Mouse (Mus musculus) layer of hippocampus, adult 2 months (tissue): ENCODE data around the gene Sp2. TPM values are rescaled to one million over a fixed set of nuclear protein-coding genes. Genes with fewer than 3 reads are reported as not detected.
A peak's percentile ranks its signal among the peaks of the same experiment; 100 is the strongest.

Experiments used
- DNase-seq, 2 experiments: peaks; one replicate each; pipeline ENCODE4 v3.0.0; 2022; ENCODE audit warnings: low spot score in 2 of 2
- H3K27ac ChIP-seq: fragments of 200-600 bp; 2 replicates; pipeline ENCODE4 v1.8.1; 2022
- H3K4me3 ChIP-seq: fragments of 200-600 bp; 2 replicates; pipeline ENCODE4 v1.8.1; 2022; ENCODE audit warnings: mild to moderate bottlenecking
- CTCF ChIP-seq: fragments of 200-600 bp; conservative IDR thresholded peaks from 2 replicates; pipeline ENCODE4 v1.8.1; 2022; ENCODE audit warnings: antibody characterized with exemption, mild to moderate bottlenecking, moderate library complexity
- total RNA-seq, 2 experiments: library from RNA; stranded (reverse); gene quantifications; 2 replicates each; pipeline ENCODE4 v1.2.3; 2021

Gene Sp2
- total RNA-seq, 2 experiments from 2014 or later = 15.9 to 17.2 TPM

DNA sequence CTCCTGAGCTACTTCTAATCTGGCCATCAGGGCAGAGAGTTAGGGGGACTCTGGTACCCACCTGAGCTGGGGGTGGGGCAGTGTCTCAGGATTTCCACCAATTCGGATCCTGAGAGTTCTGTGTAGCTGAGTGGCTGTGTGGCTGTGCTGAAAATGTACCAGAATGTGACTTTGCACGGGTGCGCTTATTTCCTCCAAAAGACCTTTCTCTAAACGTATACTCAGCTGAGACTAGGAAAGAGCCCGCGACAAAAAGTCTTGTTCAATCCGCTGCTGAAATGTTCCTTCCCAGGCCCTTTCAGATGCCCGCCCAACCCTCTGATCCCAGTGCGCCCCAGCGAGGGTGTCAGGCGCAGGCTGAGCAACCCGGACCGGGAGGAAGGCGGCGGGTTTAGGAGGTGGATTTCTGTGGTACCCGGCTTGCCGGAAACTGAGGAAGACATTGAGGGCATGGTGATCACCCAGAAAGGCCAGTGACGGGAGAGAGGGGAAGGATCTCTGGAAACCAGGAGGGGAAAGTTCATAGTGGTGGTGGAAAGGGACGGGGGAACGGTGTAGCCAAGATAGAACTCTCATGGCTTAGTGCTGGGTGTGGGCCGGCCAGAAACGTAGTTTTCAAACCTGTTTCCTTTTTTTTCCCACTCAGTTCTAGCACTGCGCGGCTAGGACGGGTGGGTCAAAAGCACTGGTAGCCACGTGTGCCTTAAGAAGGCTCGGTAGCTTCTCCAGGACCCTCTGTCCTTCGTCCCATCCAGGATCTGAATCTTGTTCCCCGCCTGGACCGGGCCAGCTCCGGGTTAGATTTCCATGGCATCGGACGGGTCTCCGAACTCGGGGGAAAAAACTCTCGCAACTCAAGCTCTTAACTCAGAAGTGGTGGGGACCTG lies 35.2 kb upstream of the Sp2 start:
- TF ChIP-seq CTCF = no peak
- Histone ChIP-seq H3K4me3 (no peak overlapping the region), H3K27ac (no peak overlapping the region)
- no peak for DNase-seq

DNA sequence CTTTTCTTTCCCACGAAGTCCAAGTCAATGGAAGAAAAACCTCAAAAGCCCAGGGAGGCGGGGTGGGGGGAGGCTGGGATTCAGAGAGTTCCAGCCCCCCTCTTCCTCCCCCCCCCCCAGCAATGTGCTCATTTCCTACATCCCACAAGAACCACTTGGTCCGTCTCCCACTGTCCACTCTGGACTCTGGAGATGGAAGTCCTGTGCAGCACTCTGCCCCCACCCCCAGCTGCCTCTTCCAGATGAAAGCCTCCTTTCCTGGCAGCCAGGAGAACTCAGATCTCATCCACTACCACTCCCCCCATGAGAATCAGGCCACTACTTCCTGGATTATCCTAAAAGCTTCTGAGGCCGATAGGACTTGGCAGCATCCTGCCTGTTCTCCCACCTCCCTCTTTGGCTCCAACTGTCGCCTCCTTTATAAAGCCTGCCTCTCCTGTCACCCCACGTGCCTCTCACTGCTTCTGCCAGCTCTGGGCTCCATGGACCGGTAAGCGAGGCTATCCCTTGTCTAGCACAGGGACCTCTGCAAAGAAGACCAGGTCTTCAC lies 30.4 kb upstream of the Sp2 start, which contains the start of gene Sp6:
Gene Sp6 (plus strand): TSS at position 274 of the 550 bp plus-strand sequence.
- Histone ChIP-seq H3K27ac (no peak within 1 kb of the TSS), H3K4me3 (no peak within 1 kb of the TSS)
- no peak for TF ChIP-seq CTCF
- DNase-seq = no peak

DNA sequence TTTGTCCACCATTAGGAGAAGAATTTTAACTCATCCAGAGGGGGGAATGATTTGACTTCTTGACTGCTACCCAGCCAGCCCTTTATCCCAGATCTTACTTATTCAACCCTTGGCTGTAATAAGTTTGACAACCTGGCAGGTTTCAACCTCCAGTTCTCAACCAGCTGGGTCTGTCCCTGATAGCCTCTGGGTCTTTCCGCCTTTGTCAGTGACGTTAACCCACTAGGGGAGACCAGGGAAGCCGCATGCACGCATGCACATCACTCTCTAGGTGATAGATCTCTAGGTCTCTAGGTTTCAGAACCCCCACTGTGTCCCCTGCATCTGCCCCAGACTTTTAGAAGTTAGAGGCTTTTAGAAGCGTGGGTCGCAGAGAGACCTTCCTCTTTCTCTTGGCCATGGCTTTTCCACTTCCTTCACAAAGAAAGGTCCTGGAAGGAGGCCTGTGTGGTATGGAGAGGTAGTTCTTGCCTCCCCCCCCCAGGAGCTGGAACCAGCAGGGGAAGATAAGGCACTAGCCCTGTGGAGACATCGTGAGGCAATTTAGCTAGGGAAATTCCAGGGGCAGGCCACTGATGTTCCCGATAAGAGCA lies 26.5 kb upstream of the Sp2 start:
- TF ChIP-seq CTCF = no peak
- no peak for DNase-seq
- no peak overlapping the region for H3K4me3 ChIP-seq
- no peak overlapping the region for H3K27ac ChIP-seq

DNA sequence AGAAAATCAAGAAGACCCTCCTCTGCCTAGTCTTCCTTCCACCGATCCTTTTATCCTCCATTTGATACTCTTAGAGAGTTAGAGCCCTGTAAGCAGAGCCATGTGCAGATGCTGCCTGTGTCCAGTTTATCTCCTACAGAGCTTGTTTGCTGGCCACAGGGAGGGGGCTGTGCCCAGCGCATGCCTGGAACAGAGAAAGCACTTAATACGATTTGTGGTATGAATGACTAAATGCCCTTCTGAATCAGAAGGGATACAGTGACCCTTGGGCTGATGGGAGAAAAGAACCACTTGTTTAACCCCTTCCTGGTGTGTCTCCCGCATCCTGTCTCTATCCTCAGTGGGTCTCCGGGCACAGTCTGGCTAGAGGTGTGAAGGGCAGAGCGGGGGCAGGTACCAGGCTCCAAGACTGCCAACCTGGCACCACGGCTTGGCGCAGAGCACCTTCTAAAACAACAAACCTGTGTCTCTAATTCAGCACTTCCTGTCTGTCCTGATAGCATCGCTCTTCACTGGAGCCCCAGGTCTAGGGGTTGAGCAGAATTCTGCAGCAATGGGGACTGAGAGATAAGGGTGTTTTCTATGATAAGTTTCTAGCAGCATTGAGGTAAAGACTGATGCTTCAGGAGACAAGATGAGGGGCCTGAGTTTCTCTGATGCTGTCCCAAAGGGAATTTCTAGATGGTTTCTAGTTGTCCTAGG lies 24.5 kb upstream of the Sp2 start:
- no peak for TF ChIP-seq CTCF
- no peak for DNase-seq
- H3K4me3 ChIP-seq = no peak overlapping the region
- H3K27ac ChIP-seq = no peak overlapping the region

DNA sequence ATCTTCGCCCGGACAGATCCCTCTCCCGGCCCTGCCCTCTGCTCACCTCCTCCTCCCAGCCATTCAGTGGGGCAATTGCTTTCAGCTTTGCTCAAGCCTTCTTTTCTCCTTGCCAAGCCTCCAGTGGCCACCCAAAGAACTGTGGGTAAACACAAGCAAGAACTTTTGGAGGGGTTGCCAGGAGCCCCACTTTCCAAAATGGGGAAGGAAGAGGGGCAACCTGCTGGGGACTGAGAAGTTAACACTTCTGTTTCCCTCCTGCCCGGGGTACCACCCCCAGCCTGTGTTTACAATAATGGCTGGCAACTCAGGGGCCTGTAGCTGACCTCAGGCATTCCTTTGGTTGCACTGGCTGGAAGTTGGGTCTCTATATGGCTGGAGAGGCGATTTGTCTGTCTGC lies 20.4 kb upstream of the Sp2 start:
- DNase-seq = no peak
- peak; percentile 19; the same call in 1 of the 2 replicates for TF ChIP-seq CTCF
- Histone ChIP-seq H3K27ac (no peak overlapping the region), H3K4me3 (no peak overlapping the region)

GRCm38 (mm10) chr11:96997380-96997956 lies 14.7 kb upstream of the Sp2 start:
- DNase-seq = no peak
- H3K4me3 ChIP-seq = peak overlapping the region; percentile 50
- TF ChIP-seq CTCF = no peak
- peak overlapping the region; percentile 73 for H3K27ac ChIP-seq

DNA sequence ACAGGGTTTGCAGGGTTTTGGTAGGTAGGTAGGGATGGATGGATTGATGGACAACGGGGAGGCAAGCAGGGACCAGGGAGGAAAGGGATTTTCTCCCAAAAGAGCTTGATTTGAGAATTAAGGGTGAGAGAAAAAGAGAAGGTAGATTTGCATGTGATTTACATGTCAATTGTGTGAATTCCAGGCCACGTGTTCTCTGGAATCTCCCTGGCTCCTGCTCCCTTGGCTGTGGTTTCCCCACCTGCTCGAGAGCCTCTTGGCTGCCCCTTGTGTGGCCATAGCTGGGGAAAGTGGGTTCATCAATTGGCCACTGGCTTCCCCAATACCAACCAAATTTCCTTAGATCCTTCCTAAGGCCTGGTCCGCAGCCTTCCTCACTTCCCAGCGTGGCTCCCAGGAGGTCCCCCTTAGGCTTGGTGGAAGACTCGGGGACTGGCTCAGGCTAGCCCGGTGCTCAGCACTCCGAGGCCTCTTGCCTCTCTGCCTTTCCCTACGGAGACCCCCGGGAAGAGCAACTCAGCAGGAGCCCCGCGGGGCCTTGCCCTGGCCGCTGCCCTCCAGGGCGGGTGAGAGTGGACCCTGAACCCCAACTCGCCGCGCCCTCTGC lies 14.1 kb upstream of the Sp2 start:
- TF ChIP-seq CTCF = no peak
- Histone ChIP-seq H3K4me3 (peak overlapping the region; percentile 50), H3K27ac (peak overlapping the region; percentile 73)
- no peak for DNase-seq

- Histone ChIP-seq H3K27ac (no peak overlapping the region), H3K4me3 (no peak overlapping the region)
- no peak for DNase-seq
- no peak for TF ChIP-seq CTCF
These were observed 13.3 kb upstream of the Sp2 start for GRCm38 (mm10) chr11:96995836-96996772.

DNA sequence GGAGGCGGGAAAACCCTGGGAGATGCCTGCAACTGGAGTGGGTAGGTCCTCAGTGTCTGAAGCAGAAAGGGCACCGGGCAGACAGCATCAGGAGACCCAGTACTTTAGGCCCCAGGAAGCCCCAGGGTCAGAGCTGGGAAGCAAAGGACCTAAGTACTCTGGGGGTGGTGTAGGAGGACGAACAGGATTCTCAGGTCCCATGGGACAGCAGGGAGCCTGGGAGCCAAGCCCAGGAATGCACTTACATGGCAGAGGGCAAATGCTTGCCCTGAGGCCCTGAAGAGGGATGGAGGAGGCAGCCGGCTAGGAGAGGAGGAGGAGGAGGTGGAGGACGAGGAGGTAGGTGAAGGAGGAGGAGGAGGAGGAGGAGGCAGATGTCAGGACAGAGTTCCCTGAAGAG lies 12.3 kb upstream of the Sp2 start:
- Histone ChIP-seq H3K4me3 (no peak overlapping the region), H3K27ac (no peak overlapping the region)
- no peak for TF ChIP-seq CTCF
- DNase-seq = no peak

GRCm38 (mm10) chr11:96992722-96993311 lies 10.1 kb upstream of the Sp2 start:
- H3K4me3 ChIP-seq = no peak overlapping the region
- no peak for TF ChIP-seq CTCF
- DNase-seq = peak in 1 of 2 experiments; percentile 7
- H3K27ac ChIP-seq = no peak overlapping the region

DNA sequence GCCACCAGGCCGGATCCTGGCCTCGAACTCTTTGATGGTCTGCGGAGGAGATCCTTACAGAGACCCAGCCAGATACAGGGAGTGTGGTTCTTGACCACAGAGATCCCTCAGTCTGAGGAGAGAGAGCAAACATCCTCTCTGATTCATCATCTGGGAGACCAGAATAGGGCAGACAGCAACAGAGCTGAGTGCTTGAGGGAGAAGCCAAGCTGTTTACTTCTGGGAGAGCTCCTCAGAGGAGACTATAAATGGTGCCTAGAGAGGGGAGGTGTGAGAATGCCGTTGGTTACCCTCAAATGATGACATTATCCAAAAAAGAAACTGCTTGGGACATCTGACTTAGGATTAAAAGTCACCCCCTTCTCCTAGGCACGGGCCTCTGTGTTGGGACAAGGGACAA lies 8.7 kb upstream of the Sp2 start:
- H3K27ac ChIP-seq = no peak overlapping the region
- no peak for TF ChIP-seq CTCF
- DNase-seq = no peak
- no peak overlapping the region for H3K4me3 ChIP-seq
